Mouse (Mus musculus): ENCODE data around the gene Chd2. TPM values are rescaled to one million over a fixed set of nuclear protein-coding genes. Genes with fewer than 3 reads are reported as not detected.
A peak's percentile ranks its signal among the peaks of the same experiment; 100 is the strongest.

Gene Chd2
- total and polyA plus RNA-seq, 2 experiments from 2014 or later, result 34.4 to 43.8 TPM

GRCm38 (mm10) chr7:73478157-73479058 is 63.2 kb downstream of the Chd2 start:
- Histone ChIP-seq H3K9me3 (ENCODE audit: low read length) (no peaks in the 10 kb centered on the region), H3K27me3 (ENCODE audit: insufficient read depth, low read length) (no peaks in the 10 kb centered on the region), H3K36me3 (ENCODE audit: insufficient read depth, low read length) (peaks cover 60% of the 10 kb centered on the region), H3K9ac (replicated peaks; ENCODE audit: low read length, poor library complexity, severe bottlenecking) (no peak overlapping the region), H3K4me2 (ENCODE audit: low read depth, low read length, poor library complexity, severe bottlenecking) (no peak overlapping the region), H3K4me3 (ENCODE audit: low read depth, low read length) (no peak overlapping the region), H3K4me1 (ENCODE audit: insufficient read depth, low read length) (no peaks in the 10 kb centered on the region), H3K27ac (ENCODE audit: low read depth, low read length) (no peak overlapping the region)
- DNase-seq (ENCODE audit: low spot score) (no peak), ATAC-seq (ENCODE audit: low FRiP score) (no peak)
- WGBS, result 89% methylated on average over 11 of the region's 11 CpGs
- no peak for TF ChIP-seq CTCF (IDR thresholded peaks at IDR 0.05)

GRCm38 (mm10) chr7:73467741-73468140 is 73.9 kb downstream of the Chd2 start:
- H3K27me3 ChIP-seq (ENCODE audit: insufficient read depth, low read length), result no peaks in the 10 kb centered on the region
- H3K9me3 ChIP-seq (ENCODE audit: low read length), result no peaks in the 10 kb centered on the region
- 99% methylated on average over 3 of the region's 3 CpGs for WGBS
- no peak for TF ChIP-seq CTCF (IDR thresholded peaks at IDR 0.05)
- H3K4me2 ChIP-seq (ENCODE audit: low read depth, low read length, poor library complexity, severe bottlenecking), result no peak overlapping the region
- DNase-seq (ENCODE audit: low spot score) (no peak), ATAC-seq (ENCODE audit: low FRiP score) (no peak)
- peaks cover 65% of the 10 kb centered on the region for H3K36me3 ChIP-seq (ENCODE audit: insufficient read depth, low read length)
- no peak overlapping the region for H3K27ac ChIP-seq (ENCODE audit: low read depth, low read length)
- H3K9ac ChIP-seq (replicated peaks; ENCODE audit: low read length, poor library complexity, severe bottlenecking), result no peak overlapping the region
- H3K4me1 ChIP-seq (ENCODE audit: insufficient read depth, low read length), result no peaks in the 10 kb centered on the region
- H3K4me3 ChIP-seq (ENCODE audit: low read depth, low read length), result no peak overlapping the region

GRCm38 (mm10) chr7:73463546-73463945 is 78.1 kb downstream of the Chd2 start:
- Histone ChIP-seq H3K9me3 (ENCODE audit: low read length) (no peaks in the 10 kb centered on the region), H3K27ac (ENCODE audit: low read depth, low read length) (no peak overlapping the region), H3K9ac (replicated peaks; ENCODE audit: low read length, poor library complexity, severe bottlenecking) (no peak overlapping the region), H3K4me3 (ENCODE audit: low read depth, low read length) (no peak overlapping the region), H3K27me3 (ENCODE audit: insufficient read depth, low read length) (no peaks in the 10 kb centered on the region), H3K4me2 (ENCODE audit: low read depth, low read length, poor library complexity, severe bottlenecking) (no peak overlapping the region), H3K4me1 (ENCODE audit: insufficient read depth, low read length) (no peaks in the 10 kb centered on the region), H3K36me3 (ENCODE audit: insufficient read depth, low read length) (peaks cover 62% of the 10 kb centered on the region)
- whole genome bisulfite sequencing, result 73% methylated on average over 2 of the region's 2 CpGs
- ATAC-seq (ENCODE audit: low FRiP score) (no peak), DNase-seq (ENCODE audit: low spot score) (peak; percentile 17)
- no peak for TF ChIP-seq CTCF (IDR thresholded peaks at IDR 0.05)

GRCm38 (mm10) chr7:73454113-73454512 is 87.5 kb downstream of the Chd2 start:
- no peak overlapping the region for H3K27ac ChIP-seq (ENCODE audit: low read depth, low read length)
- H3K4me2 ChIP-seq (ENCODE audit: low read depth, low read length, poor library complexity, severe bottlenecking), result no peak overlapping the region
- H3K9ac ChIP-seq (replicated peaks; ENCODE audit: low read length, poor library complexity, severe bottlenecking), result no peak overlapping the region
- WGBS, result 80% methylated on average over 12 of the region's 12 CpGs
- no peak overlapping the region for H3K4me3 ChIP-seq (ENCODE audit: low read depth, low read length)
- H3K27me3 ChIP-seq (ENCODE audit: insufficient read depth, low read length), result no peaks in the 10 kb centered on the region
- H3K36me3 ChIP-seq (ENCODE audit: insufficient read depth, low read length), result peaks cover 58% of the 10 kb centered on the region
- no peaks in the 10 kb centered on the region for H3K9me3 ChIP-seq (ENCODE audit: low read length)
- TF ChIP-seq CTCF (IDR thresholded peaks at IDR 0.05), result no peak
- no peak for DNase-seq (ENCODE audit: low spot score)
- no peak for ATAC-seq (ENCODE audit: low FRiP score)
- H3K4me1 ChIP-seq (ENCODE audit: insufficient read depth, low read length), result no peaks in the 10 kb centered on the region

GRCm38 (mm10) chr7:73452187-73452808 is 89.3 kb downstream of the Chd2 start:
- WGBS, result 91% methylated on average over 3 of the region's 3 CpGs
- TF ChIP-seq CTCF (IDR thresholded peaks at IDR 0.05), result no peak
- H3K36me3 ChIP-seq (ENCODE audit: insufficient read depth, low read length), result peaks cover 72% of the 10 kb centered on the region

GRCm38 (mm10) chr7:73451594-73451993 is 90.0 kb downstream of the Chd2 start:
- no peaks in the 10 kb centered on the region for H3K27me3 ChIP-seq (ENCODE audit: insufficient read depth, low read length)
- DNase-seq (ENCODE audit: low spot score) (no peak), ATAC-seq (ENCODE audit: low FRiP score) (no peak)
- H3K9ac ChIP-seq (replicated peaks; ENCODE audit: low read length, poor library complexity, severe bottlenecking), result no peak overlapping the region
- no peak overlapping the region for H3K27ac ChIP-seq (ENCODE audit: low read depth, low read length)
- TF ChIP-seq CTCF (IDR thresholded peaks at IDR 0.05), result no peak
- H3K4me1 ChIP-seq (ENCODE audit: insufficient read depth, low read length), result no peaks in the 10 kb centered on the region
- H3K4me2 ChIP-seq (ENCODE audit: low read depth, low read length, poor library complexity, severe bottlenecking), result no peak overlapping the region
- no peak overlapping the region for H3K4me3 ChIP-seq (ENCODE audit: low read depth, low read length)
- no peaks in the 10 kb centered on the region for H3K9me3 ChIP-seq (ENCODE audit: low read length)
- WGBS, result 90% methylated on average over 4 of the region's 4 CpGs
- H3K36me3 ChIP-seq (ENCODE audit: insufficient read depth, low read length), result peaks cover 77% of the 10 kb centered on the region

More at GRCm38 (mm10) chr7:73452187-73452808, 89.3 kb downstream of the Chd2 start:
- no peaks in the 10 kb centered on the region for H3K9me3 ChIP-seq (ENCODE audit: low read length)
- no peak overlapping the region for H3K9ac ChIP-seq (replicated peaks; ENCODE audit: low read length, poor library complexity, severe bottlenecking)
- no peaks in the 10 kb centered on the region for H3K4me1 ChIP-seq (ENCODE audit: insufficient read depth, low read length)
- no peaks in the 10 kb centered on the region for H3K27me3 ChIP-seq (ENCODE audit: insufficient read depth, low read length)
- DNase-seq (ENCODE audit: low spot score) (no peak), ATAC-seq (ENCODE audit: low FRiP score) (no peak)
- H3K4me2 ChIP-seq (ENCODE audit: low read depth, low read length, poor library complexity, severe bottlenecking), result no peak overlapping the region
- no peak overlapping the region for H3K27ac ChIP-seq (ENCODE audit: low read depth, low read length)
- H3K4me3 ChIP-seq (ENCODE audit: low read depth, low read length), result no peak overlapping the region
